Mouse (Mus musculus) right cerebral cortex, postnatal 10 days (tissue): ENCODE data around the gene Fzd7.
A peak's percentile ranks its signal among the peaks of the same experiment; 100 is the strongest.

Source experiments
- DNase-seq, 2 experiments: peaks; one replicate each; pipeline ENCODE4 v3.0.0; 2021; ENCODE audit warnings: low spot score in 2 of 2

Gene Fzd7

GRCm38 (mm10) chr1:59502355-59502754, 20.1 kb downstream of the Fzd7 start:
- DNase-seq: no peak

DNA sequence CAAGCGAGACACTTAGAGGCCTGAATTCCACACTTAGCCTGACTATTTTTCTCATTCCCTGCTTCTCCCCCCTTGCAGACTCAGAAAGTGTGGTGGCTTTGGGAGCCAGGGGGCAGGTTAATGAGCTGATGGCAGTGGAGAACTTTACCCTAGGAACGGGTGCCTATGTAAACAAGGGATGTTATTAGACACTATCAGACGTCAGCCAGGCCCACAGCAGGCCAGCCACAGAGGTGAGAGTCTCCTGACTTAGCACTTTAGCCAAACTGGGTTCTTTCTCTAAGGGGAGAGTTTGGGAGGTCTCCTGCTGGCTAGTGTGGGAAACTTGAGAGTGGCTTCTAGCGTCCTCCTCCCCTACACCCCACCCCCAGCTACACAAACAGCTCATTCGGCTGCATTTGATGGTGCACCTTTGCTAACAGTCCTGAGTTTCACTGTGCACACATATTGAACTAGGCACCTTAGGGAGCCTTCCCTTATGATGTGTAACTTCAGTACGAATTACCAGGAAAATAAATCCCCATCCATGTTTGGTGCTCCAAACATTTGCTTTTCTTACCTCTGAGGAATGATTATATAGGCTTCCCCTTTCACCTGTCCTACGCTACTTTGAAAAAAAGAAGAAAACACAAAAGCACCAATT, 21.6 kb downstream of the Fzd7 start:
- DNase-seq: no peak

DNA sequence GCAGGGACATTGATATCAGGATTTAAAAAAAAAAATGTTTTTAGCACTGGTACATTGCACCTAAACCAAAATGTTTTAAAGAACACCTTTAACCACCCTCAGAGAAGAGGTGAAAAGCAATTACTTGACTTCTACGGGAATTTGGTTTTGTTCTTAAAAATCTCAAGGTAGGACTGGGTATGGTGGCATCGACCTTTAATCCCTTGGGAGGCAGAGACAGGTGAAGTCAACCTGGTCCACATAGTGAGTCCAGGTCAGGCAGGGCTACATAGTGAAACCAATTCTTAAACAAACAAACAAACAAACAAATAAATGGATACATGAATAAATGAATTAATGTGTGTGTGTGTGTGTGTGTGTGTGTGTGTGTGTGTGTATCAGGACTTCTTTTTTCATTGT, 22.1 kb downstream of the Fzd7 start:
- DNase-seq: no peak

- peak; percentile 33 to 36 for DNase-seq
These were observed 26.4 kb downstream of the Fzd7 start for GRCm38 (mm10) chr1:59508463-59509139.

GRCm38 (mm10) chr1:59511566-59512270, 29.5 kb downstream of the Fzd7 start:
- no peak for DNase-seq

- peak; percentile 85 to 92 for DNase-seq
These were observed 34.0 kb downstream of the Fzd7 start, which contains the start of gene Gm973 for GRCm38 (mm10) chr1:59516026-59516917. Gene Gm973 (plus strand): TSS chr1:59516264.

DNA sequence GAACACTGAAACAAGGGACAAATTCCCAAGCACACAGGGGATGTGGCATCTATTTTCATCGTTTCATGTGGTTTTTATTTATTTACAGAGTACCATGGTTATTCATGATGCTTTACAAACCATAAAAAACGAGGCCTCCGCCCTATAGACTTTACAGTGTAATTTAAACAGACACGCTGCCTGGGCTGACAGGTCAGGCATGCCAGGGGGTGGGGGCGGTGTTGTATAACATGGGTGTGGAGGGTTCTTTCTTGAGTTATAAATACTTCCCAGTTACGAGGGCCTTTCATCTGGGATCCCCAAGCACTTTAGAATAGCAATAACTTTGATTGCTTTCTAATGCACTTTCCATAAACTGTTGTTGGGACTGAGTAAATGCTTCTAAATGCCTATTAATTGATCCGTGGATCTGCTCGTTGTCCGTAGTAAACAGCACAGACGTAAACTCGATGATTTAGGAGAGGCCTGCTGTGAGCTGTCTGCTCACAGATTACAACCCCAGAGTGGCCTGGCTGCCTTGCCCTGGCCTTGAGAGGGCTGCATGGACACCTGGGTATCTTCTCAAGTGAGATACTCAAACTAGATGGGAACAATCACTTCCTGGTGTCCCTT, 38.1 kb downstream of the Fzd7 start:
- no peak for DNase-seq

- DNase-seq: no peak
These were observed 40.2 kb downstream of the Fzd7 start for GRCm38 (mm10) chr1:59522456-59522855.

DNA sequence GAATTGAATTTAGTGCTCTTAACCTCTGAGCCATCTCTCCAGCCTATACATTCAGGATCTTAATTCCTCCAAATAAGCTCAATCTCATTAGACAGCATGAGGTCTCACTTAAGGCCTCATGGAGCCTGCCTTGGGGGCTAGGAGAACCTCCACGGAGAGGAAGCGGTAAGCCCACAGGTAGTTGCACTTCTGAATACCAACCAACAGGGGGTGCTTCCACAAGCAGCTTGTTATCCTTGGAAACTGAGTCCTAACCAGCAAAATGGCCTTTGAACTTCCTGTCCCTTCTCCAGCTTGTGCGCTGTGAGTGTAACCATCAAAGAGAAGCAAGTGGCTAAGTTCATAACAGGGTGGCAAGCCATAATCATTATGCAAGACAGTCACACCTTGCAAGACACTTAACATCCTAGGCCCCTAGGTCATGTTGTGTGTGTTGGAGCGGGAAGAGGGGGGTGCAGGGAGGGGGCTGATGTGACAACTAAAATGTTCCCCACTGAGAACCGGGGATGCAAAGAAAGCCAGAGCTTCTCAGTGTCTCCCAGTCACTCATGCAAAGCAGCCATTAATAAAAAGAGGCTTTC, 41.2 kb downstream of the Fzd7 start:
- no peak for DNase-seq

DNA sequence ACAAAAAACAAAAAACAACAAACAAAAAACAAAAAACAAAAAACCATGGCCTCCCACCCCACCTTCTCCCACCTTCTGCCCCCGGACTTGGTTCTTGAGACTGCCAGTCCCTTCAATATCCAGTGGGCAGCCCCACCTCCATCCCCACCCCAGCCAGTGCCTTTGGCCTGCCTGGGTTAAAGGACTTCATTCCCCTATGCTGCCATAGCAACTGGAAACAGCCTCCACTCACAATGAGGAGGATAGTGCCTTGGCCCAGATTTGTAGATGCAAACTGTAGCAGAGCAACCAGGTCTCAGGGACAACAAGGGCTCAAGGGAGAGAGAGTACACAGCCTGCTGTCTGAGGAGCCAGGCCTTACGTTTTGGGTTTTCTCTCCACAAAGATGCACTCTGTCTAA, 41.8 kb downstream of the Fzd7 start:
- peak; percentile 37 to 40 for DNase-seq

DNA sequence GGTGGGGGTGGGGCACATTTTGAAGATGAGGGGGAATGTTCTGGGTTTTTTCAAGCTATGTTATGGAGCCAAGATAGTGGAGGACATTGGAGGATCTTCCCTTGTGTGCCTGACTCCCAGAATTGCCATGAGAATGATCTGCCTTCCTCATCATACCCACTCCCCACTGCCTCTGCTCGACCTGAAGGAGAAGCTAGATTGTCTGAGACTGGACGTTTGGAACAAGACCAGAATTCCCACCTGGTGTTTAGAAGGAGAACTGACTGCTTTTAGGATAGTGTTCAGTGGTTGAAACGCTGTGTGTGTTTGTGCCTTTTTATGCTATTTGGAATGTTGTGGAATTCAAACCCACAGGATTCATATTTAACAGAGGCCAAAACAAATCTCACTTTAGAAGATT, 42.5 kb downstream of the Fzd7 start:
- no peak for DNase-seq

DNA sequence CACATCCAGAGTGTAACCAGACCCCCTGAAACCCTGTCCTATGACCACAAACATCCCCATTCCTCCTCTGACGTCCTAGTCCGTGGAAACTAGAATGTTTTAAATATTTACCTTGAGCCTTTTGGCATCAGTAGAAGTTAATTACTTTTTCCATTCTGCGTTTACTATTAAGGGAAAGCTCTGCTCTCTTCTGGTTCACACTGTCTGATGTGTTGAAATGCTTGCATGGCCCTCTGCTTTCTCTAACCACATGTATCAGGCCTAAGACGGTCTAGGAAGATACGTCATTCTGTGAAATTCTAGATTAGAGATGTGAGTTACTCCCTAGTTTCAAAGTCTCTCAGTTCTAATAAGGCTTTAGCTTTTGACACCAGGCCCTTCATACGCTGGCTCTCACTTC, 45.0 kb downstream of the Fzd7 start:
- no peak for DNase-seq

- peak; percentile 75 to 85 for DNase-seq
These were observed 53.0 kb downstream of the Fzd7 start for GRCm38 (mm10) chr1:59534976-59535810.
